Mouse (Mus musculus): ENCODE results near the gene Rps28.
"Not testable (repeated sequence)": the region's sequence is repeated elsewhere in the genome, so short reads cannot be mapped to it uniquely, and the experiment has no call there.

The Rps28 gene

GRCm38 (mm10) chr17:33824084-33824996 lies at the start of gene Rps28, which contains the start of gene Ndufa7:
Rps28 (minus strand) TSS chr17:33824562.
Ndufa7 (plus strand) TSS chr17:33824572.
- peak; percentile 97 for DNase-seq

- not testable (repeated sequence) for DNase-seq
These were observed 49.2 kb upstream of the Rps28 start, which contains the start of gene Gm7029 for GRCm38 (mm10) chr17:33873537-33873936. Gm7029 (plus strand) TSS chr17:33873837.

GRCm38 (mm10) chr17:33865330-33866030 lies 41.1 kb upstream of the Rps28 start:
- DNase-seq, result peak; percentile 82

- no peak for DNase-seq
These were observed 33.5 kb upstream of the Rps28 start for GRCm38 (mm10) chr17:33857816-33858215.

- no peak for DNase-seq
These were observed 27.0 kb upstream of the Rps28 start for GRCm38 (mm10) chr17:33851331-33851730.

GRCm38 (mm10) chr17:33848139-33848538 lies 23.8 kb upstream of the Rps28 start:
- no peak for DNase-seq

- no peak for DNase-seq
These were observed 19.8 kb upstream of the Rps28 start for GRCm38 (mm10) chr17:33844196-33844595.

- peak; percentile 92 for DNase-seq
These were observed 18.8 kb upstream of the Rps28 start, which contains the start of gene Cd320 for GRCm38 (mm10) chr17:33842966-33843795. Cd320 (plus strand) TSS chr17:33843091.

GRCm38 (mm10) chr17:33829561-33829960 lies 5.2 kb upstream of the Rps28 start:
- no peak for DNase-seq

- DNase-seq, result no peak
These were observed 4.5 kb upstream of the Rps28 start for GRCm38 (mm10) chr17:33828892-33829291.

- DNase-seq, result peak; percentile 76
These were observed 2.5 kb upstream of the Rps28 start for GRCm38 (mm10) chr17:33826850-33827249.

GRCm38 (mm10) chr17:33825462-33825861 lies 1.1 kb upstream of the Rps28 start:
- DNase-seq, result no peak

- DNase-seq, result not testable (repeated sequence)
These were observed 602 bp upstream of the Rps28 start for GRCm38 (mm10) chr17:33824997-33825330.

GRCm38 (mm10) chr17:33823171-33823570 lies 1.2 kb downstream of the Rps28 start:
- DNase-seq, result not testable (repeated sequence)

- no peak for DNase-seq
These were observed 1.9 kb downstream of the Rps28 start for GRCm38 (mm10) chr17:33822436-33822959.

GRCm38 (mm10) chr17:33817969-33818643 lies 6.3 kb downstream of the Rps28 start:
- no peak for DNase-seq

GRCm38 (mm10) chr17:33817184-33817968 lies 7.0 kb downstream of the Rps28 start:
- peak; percentile 85 for DNase-seq

GRCm38 (mm10) chr17:33816612-33817011 lies 7.8 kb downstream of the Rps28 start:
- DNase-seq, result no peak

GRCm38 (mm10) chr17:33815399-33815798 lies 9.0 kb downstream of the Rps28 start:
- DNase-seq, result no peak

GRCm38 (mm10) chr17:33812990-33813389 lies 11.4 kb downstream of the Rps28 start:
- DNase-seq, result no peak

GRCm38 (mm10) chr17:33812475-33812874 lies 11.9 kb downstream of the Rps28 start:
- DNase-seq, result no peak

All from thymus, postnatal 4 days (tissue).